Mouse (Mus musculus) mesoderm, embryonic 11.5 days (tissue): ENCODE data around the gene Noxa1.

Source experiments
- DNase-seq: peaks from one replicate; pipeline ENCODE4 v3.0.0-alpha.2; 2012; ENCODE audit warnings: low read depth, low spot score

Noxa1 gene

GRCm38 (mm10) chr2:25095109-25095850 is at the start of gene Noxa1:
Gene Noxa1, minus strand, starts transcription at chr2:25095149.
- DNase-seq: peak; percentile 39

- DNase-seq: no peak
Measured at GRCm38 (mm10) chr2:25141921-25142320, 47.0 kb upstream of the Noxa1 start.

GRCm38 (mm10) chr2:25141185-25141584 is 46.2 kb upstream of the Noxa1 start:
- DNase-seq: no peak

- DNase-seq: no peak
Measured at GRCm38 (mm10) chr2:25137832-25138231, 42.9 kb upstream of the Noxa1 start.

GRCm38 (mm10) chr2:25131601-25132000 is 36.7 kb upstream of the Noxa1 start:
- no peak for DNase-seq

GRCm38 (mm10) chr2:25128072-25128471 is 33.1 kb upstream of the Noxa1 start:
- no peak for DNase-seq

GRCm38 (mm10) chr2:25127206-25127605 is 32.3 kb upstream of the Noxa1 start:
- DNase-seq: peak; percentile 48

GRCm38 (mm10) chr2:25126011-25127010 is 31.4 kb upstream of the Noxa1 start:
- DNase-seq: peak; percentile 89

- no peak for DNase-seq
Measured at GRCm38 (mm10) chr2:25125146-25125545, 30.2 kb upstream of the Noxa1 start.

- DNase-seq: no peak
Measured at GRCm38 (mm10) chr2:25124411-25124810, 29.5 kb upstream of the Noxa1 start.

- DNase-seq: no peak
Measured at GRCm38 (mm10) chr2:25123527-25123926, 28.6 kb upstream of the Noxa1 start.

- no peak for DNase-seq
Measured at GRCm38 (mm10) chr2:25122666-25123065, 27.7 kb upstream of the Noxa1 start.

GRCm38 (mm10) chr2:25120963-25121362 is 26.0 kb upstream of the Noxa1 start:
- no peak for DNase-seq

GRCm38 (mm10) chr2:25115442-25115841 is 20.5 kb upstream of the Noxa1 start:
- no peak for DNase-seq

- no peak for DNase-seq
Measured at GRCm38 (mm10) chr2:25114308-25114707, 19.4 kb upstream of the Noxa1 start.

GRCm38 (mm10) chr2:25111184-25111791 is 16.3 kb upstream of the Noxa1 start:
- no peak for DNase-seq

- peak; percentile 23 for DNase-seq
Measured at GRCm38 (mm10) chr2:25110505-25111183, 15.7 kb upstream of the Noxa1 start.

- no peak for DNase-seq
Measured at GRCm38 (mm10) chr2:25109487-25109886, 14.5 kb upstream of the Noxa1 start.

- no peak for DNase-seq
Measured at GRCm38 (mm10) chr2:25106045-25106444, 11.1 kb upstream of the Noxa1 start.

GRCm38 (mm10) chr2:25104122-25104521 is 9.2 kb upstream of the Noxa1 start:
- no peak for DNase-seq

GRCm38 (mm10) chr2:25099703-25100102 is 4.8 kb upstream of the Noxa1 start:
- no peak for DNase-seq
